Mouse (Mus musculus) intestine, postnatal 0 days (tissue): ENCODE data around the gene Ydjc. TPM values are rescaled to one million over a fixed set of nuclear protein-coding genes. Genes with fewer than 3 reads are reported as not detected.

Source experiments
- ATAC-seq: fragments of 200-750 bp; cut with Nextera tagmentation; 2 replicates; pipeline ENCODE4 v1.8.0; 2017; ENCODE audit warnings: mild to moderate bottlenecking, moderate TSS enrichment, moderate library complexity
- H3K27ac ChIP-seq: fragments of 300-500 bp; sonication (generic); 2 replicates; pipeline ENCODE4 v1.5.1; 2014; ENCODE audit warnings: mild to moderate bottlenecking, low read depth, low read length, moderate library complexity
- H3K27me3 ChIP-seq: fragments of 300-500 bp; sonication (generic); replicated peaks from 2 replicates; pipeline ENCODE4 v1.6.1; 2014; ENCODE audit warnings: low read length, mixed read lengths; ENCODE audit not compliant: control insufficient read depth, insufficient read depth
- H3K36me3 ChIP-seq: fragments of 300-500 bp; sonication (generic); 2 replicates; pipeline ENCODE4 v1.6.1; 2014; ENCODE audit warnings: mild to moderate bottlenecking, moderate library complexity; ENCODE audit not compliant: control insufficient read depth, insufficient read depth
- H3K4me1 ChIP-seq: fragments of 300-500 bp; sonication (generic); replicated peaks from 2 replicates; pipeline ENCODE4 v1.6.1; 2014; ENCODE audit warnings: antibody characterized with exemption, low read length, mixed read lengths; ENCODE audit not compliant: control insufficient read depth, insufficient read depth
- H3K4me2 ChIP-seq: fragments of 300-500 bp; sonication (generic); replicated peaks from 2 replicates; pipeline ENCODE4 v1.6.1; 2014; ENCODE audit warnings: low read depth, mild to moderate bottlenecking, moderate library complexity
- H3K4me3 ChIP-seq: fragments of 300-500 bp; sonication (generic); 2 replicates; pipeline ENCODE4 v1.5.1; 2014; ENCODE audit warnings: low read depth, low read length
- H3K9ac ChIP-seq: fragments of 300-500 bp; sonication (generic); 2 replicates; pipeline ENCODE4 v1.6.1; 2014; ENCODE audit warnings: mild to moderate bottlenecking, low read depth, low read length
- H3K9me3 ChIP-seq: fragments of 300-500 bp; sonication (generic); 2 replicates; pipeline ENCODE4 v1.6.1; 2016; ENCODE audit warnings: mixed run types; ENCODE audit not compliant: control insufficient read depth
- CTCF ChIP-seq: sonication (generic); IDR thresholded peaks from 2 replicates; pipeline ENCODE4 v1.5.1; 2016; ENCODE audit warnings: low read depth, mild to moderate bottlenecking, control low read depth, antibody characterized with exemption, moderate library complexity
- WGBS: fragments of 180-500 bp; shearing (Covaris S2); extraction: QIAGEN DNeasy Blood & Tissue Kit; methylation state at CpG from one replicate; pipeline ENCODE4 v1.1.7; 2014; 5-methylcytosine and 5-hydroxymethylcytosine counted together
- polyA plus RNA-seq: library from polyadenylated mRNA; unstranded; fragments of >200 nt; fragmentation: Nextera tagmentation; extraction: Ambion mirVana; gene quantifications from 2 replicates; pipeline ENCODE4 v1.2.1, GENCODE M21; 2015

The Ydjc gene
- polyA plus RNA-seq, 1 experiment from 2014 or later: 24.6 TPM

GRCm38 (mm10) chr16:17132089-17132905, 12.1 kb upstream of the Ydjc start, which contains the start of gene Sdf2l1:
Sdf2l1 (minus strand) TSS chr16:17132383.
- peak within 1 kb of the TSS; percentile 54; the same call in 1 of the 2 replicates for H3K27ac ChIP-seq
- 0% methylated on average over 46 of the region's 47 CpGs for WGBS
- peak within 1 kb of the TSS; percentile 76 for H3K4me3 ChIP-seq
- peak; percentile 98 for ATAC-seq
- H3K4me2 ChIP-seq: peak within 1 kb of the TSS; percentile 99
- H3K9ac ChIP-seq: peak within 1 kb of the TSS; percentile 63
- TF ChIP-seq CTCF: peak; percentile 63
- peaks cover 7% of the 10 kb centered on the region; the same call in 1 of the 2 replicates for H3K4me1 ChIP-seq
- H3K27me3 ChIP-seq: no peaks in the 10 kb centered on the region
- no peaks in the 10 kb centered on the region for H3K9me3 ChIP-seq
- H3K36me3 ChIP-seq: no peaks in the 10 kb centered on the region

- peak overlapping the region; percentile 99 for H3K4me2 ChIP-seq
- no peaks in the 10 kb centered on the region for H3K36me3 ChIP-seq
- no peak overlapping the region for H3K9ac ChIP-seq
- H3K27me3 ChIP-seq: no peaks in the 10 kb centered on the region
- ATAC-seq: no peak
- WGBS: 18% methylated on average over 7 of the region's 7 CpGs
- TF ChIP-seq CTCF: no peak
- H3K27ac ChIP-seq: no peak overlapping the region
- no peaks in the 10 kb centered on the region for H3K9me3 ChIP-seq
- peak overlapping the region; percentile 76 for H3K4me3 ChIP-seq
- peaks cover 7% of the 10 kb centered on the region; the same call in 1 of the 2 replicates for H3K4me1 ChIP-seq
These were observed 11.6 kb upstream of the Ydjc start for GRCm38 (mm10) chr16:17132906-17133200.

GRCm38 (mm10) chr16:17137355-17137754, 7.1 kb upstream of the Ydjc start:
- H3K4me2 ChIP-seq: no peak overlapping the region
- no peak for TF ChIP-seq CTCF
- WGBS: 83% methylated on average over 15 of the region's 15 CpGs
- no peak overlapping the region for H3K9ac ChIP-seq
- H3K4me3 ChIP-seq: no peak overlapping the region
- H3K9me3 ChIP-seq: no peaks in the 10 kb centered on the region
- no peak for ATAC-seq
- H3K27me3 ChIP-seq: no peaks in the 10 kb centered on the region
- no peaks in the 10 kb centered on the region for H3K36me3 ChIP-seq
- no peak overlapping the region for H3K27ac ChIP-seq
- H3K4me1 ChIP-seq: no peaks in the 10 kb centered on the region

- Histone ChIP-seq H3K4me2 (peak within 1 kb of the TSS; percentile 98), H3K27me3 (no peaks in the 10 kb centered on the region), H3K4me3 (peak within 1 kb of the TSS; percentile 50), H3K4me1 (peaks cover 21% of the 10 kb centered on the region), H3K9me3 (no peaks in the 10 kb centered on the region), H3K36me3 (peaks cover under 1% of the 10 kb centered on the region; the same call in 1 of the 2 replicates), H3K27ac (peak within 1 kb of the TSS; percentile 47), H3K9ac (peak within 1 kb of the TSS; percentile 64)
- WGBS: 0% methylated on average over 34 of the region's 34 CpGs
- ATAC-seq: peak; percentile 60
- peak; percentile 75 for TF ChIP-seq CTCF
These were observed 2.4 kb downstream of the Ydjc start, which contains the start of gene Ccdc116 for GRCm38 (mm10) chr16:17146772-17147235. Ccdc116 (minus strand) TSS chr16:17147229.

GRCm38 (mm10) chr16:17147391-17147929, 3.0 kb downstream of the Ydjc start:
- Histone ChIP-seq H3K9ac (peak overlapping the region; percentile 64), H3K4me1 (peaks cover 23% of the 10 kb centered on the region), H3K27me3 (no peaks in the 10 kb centered on the region), H3K9me3 (no peaks in the 10 kb centered on the region), H3K36me3 (peaks cover 6% of the 10 kb centered on the region; the same call in 1 of the 2 replicates), H3K27ac (peak overlapping the region; percentile 47), H3K4me3 (peak overlapping the region; percentile 50), H3K4me2 (peak overlapping the region; percentile 98)
- peak; percentile 39; the same call in 1 of the 2 replicates for ATAC-seq
- TF ChIP-seq CTCF: no peak
- WGBS: under 1% methylated on average over 41 of the region's 41 CpGs

- peak; percentile 61 for TF ChIP-seq CTCF
- Histone ChIP-seq H3K27me3 (no peaks in the 10 kb centered on the region), H3K4me1 (peaks cover 23% of the 10 kb centered on the region), H3K9me3 (no peaks in the 10 kb centered on the region), H3K36me3 (peaks cover 12% of the 10 kb centered on the region), H3K9ac (0 out of 2 replicates have a peak overlapping the region, but pooled peaks have one; percentile 64), H3K4me2 (peak overlapping the region; percentile 98), H3K27ac (0 out of 2 replicates have a peak overlapping the region, but pooled peaks have one; percentile 10), H3K4me3 (peak overlapping the region; percentile 50)
- no peak for ATAC-seq
- 14% methylated on average over 16 of the region's 16 CpGs for WGBS
These were observed 3.7 kb downstream of the Ydjc start for GRCm38 (mm10) chr16:17148084-17148483.
